Mouse (Mus musculus) liver, postnatal 0 days (tissue): ENCODE results near the gene Armt1. TPM values are rescaled to one million over a fixed set of nuclear protein-coding genes. Genes with fewer than 3 reads are reported as not detected.
A peak's percentile ranks its signal among the peaks of the same experiment; 100 is the strongest.

Source experiments
- ATAC-seq: fragments of 200-750 bp; cut with Nextera tagmentation; 2 replicates; pipeline ENCODE4 v1.8.0; 2017; ENCODE audit warnings: mild to moderate bottlenecking, moderate library complexity
- DNase-seq: peaks from one replicate; pipeline ENCODE4 v3.0.0-alpha.2; 2016
- H3K27ac ChIP-seq: fragments of 300-500 bp; sonication (generic); 2 replicates; pipeline ENCODE4 v1.5.1; 2014; ENCODE audit warnings: antibody characterized with exemption, moderate library complexity, mild to moderate bottlenecking, low read depth
- H3K27me3 ChIP-seq: fragments of 300-500 bp; sonication (generic); 2 replicates; pipeline ENCODE4 v1.6.1; 2014; ENCODE audit warnings: low read length, control low read depth, mixed read lengths; ENCODE audit not compliant: insufficient read depth
- H3K36me3 ChIP-seq: fragments of 300-500 bp; sonication (generic); replicated peaks from 2 replicates; pipeline ENCODE4 v1.6.1; 2014; ENCODE audit warnings: mild to moderate bottlenecking, control low read depth, low read length, moderate library complexity, mixed read lengths; ENCODE audit not compliant: insufficient read depth
- H3K4me1 ChIP-seq: fragments of 300-500 bp; sonication (generic); 2 replicates; pipeline ENCODE4 v1.6.1; 2014; ENCODE audit warnings: antibody characterized with exemption, mild to moderate bottlenecking, control low read depth; ENCODE audit not compliant: insufficient read depth
- H3K4me2 ChIP-seq: fragments of 300-500 bp; sonication (generic); 2 replicates; pipeline ENCODE4 v1.6.1; 2014; ENCODE audit warnings: low read depth, mild to moderate bottlenecking, low read length, moderate library complexity, mixed read lengths
- H3K4me3 ChIP-seq: fragments of 300-500 bp; sonication (generic); 2 replicates; pipeline ENCODE4 v1.5.1; 2014; ENCODE audit warnings: low read depth, low read length
- H3K9ac ChIP-seq: fragments of 300-500 bp; sonication (generic); replicated peaks from 2 replicates; pipeline ENCODE4 v1.6.1; 2014; ENCODE audit warnings: mild to moderate bottlenecking, moderate library complexity
- H3K9me3 ChIP-seq: fragments of 300-500 bp; sonication (generic); 2 replicates; pipeline ENCODE4 v1.6.1; 2016; ENCODE audit warnings: mild to moderate bottlenecking, control low read depth, low read length, mixed read lengths
- CTCF ChIP-seq: sonication (generic); IDR thresholded peaks from 2 replicates; pipeline ENCODE4 v1.5.1; 2016; ENCODE audit warnings: antibody characterized with exemption, low read depth
- EP300 ChIP-seq: IDR thresholded peaks from 2 replicates; pipeline ENCODE4 v1.6.1; 2016; ENCODE audit warnings: antibody characterized with exemption, low read depth, mild to moderate bottlenecking
- WGBS: fragments of 180-500 bp; shearing (Covaris S2); extraction: QIAGEN DNeasy Blood & Tissue Kit; methylation state at CpG from one replicate; pipeline ENCODE4 v1.1.7; 2014; ENCODE audit not compliant: insufficient replicate concordance; 5-methylcytosine and 5-hydroxymethylcytosine counted together
- polyA plus RNA-seq: library from polyadenylated mRNA; unstranded; fragments of >200 nt; fragmentation: Nextera tagmentation; extraction: Ambion mirVana; gene quantifications from 2 replicates; pipeline ENCODE4 v1.2.1, GENCODE M21; 2015

Gene Armt1
- 12.3 and 13.6 TPM in 2 replicates for polyA plus RNA-seq

GRCm38 (mm10) chr10:4432123-4432931 is at the start of gene Armt1, which contains the start of gene Rmnd1:
TSS of gene Armt1 (plus strand) at chr10:4432467.
TSS of gene Rmnd1 (minus strand) at chr10:4432388.
- H3K9ac ChIP-seq = peak within 1 kb of the TSS; percentile 86
- no peaks in the 10 kb centered on the region for H3K27me3 ChIP-seq
- peak within 1 kb of the TSS; percentile 68 for H3K4me3 ChIP-seq
- H3K36me3 ChIP-seq = 0 out of 2 replicates have a peak, but pooled peaks cover 11% of the 10 kb centered on the region
- TF ChIP-seq CTCF = no peak
- TF ChIP-seq EP300 = peak; percentile 77
- H3K9me3 ChIP-seq = no peaks in the 10 kb centered on the region
- H3K27ac ChIP-seq = peak within 1 kb of the TSS; percentile 96
- peak; percentile 96 for ATAC-seq
- whole genome bisulfite sequencing = under 1% methylated on average over 61 of the region's 75 CpGs
- H3K4me1 ChIP-seq = peaks cover 27% of the 10 kb centered on the region
- peak; percentile 99 for DNase-seq
- H3K4me2 ChIP-seq = peak within 1 kb of the TSS; percentile 90

GRCm38 (mm10) chr10:4384244-4384643 is 48.0 kb upstream of the Armt1 start:
- DNase-seq = no peak
- no peaks in the 10 kb centered on the region for H3K9me3 ChIP-seq
- WGBS = 87% methylated on average over 7 of the region's 7 CpGs
- no peak overlapping the region for H3K4me2 ChIP-seq
- TF ChIP-seq CTCF (no peak), EP300 (no peak)
- ATAC-seq = no peak
- no peak overlapping the region for H3K27ac ChIP-seq
- H3K27me3 ChIP-seq = no peaks in the 10 kb centered on the region
- H3K9ac ChIP-seq = no peak overlapping the region
- no peaks in the 10 kb centered on the region for H3K36me3 ChIP-seq
- peaks cover 22% of the 10 kb centered on the region; the same call in 1 of the 2 replicates for H3K4me1 ChIP-seq
- no peak overlapping the region for H3K4me3 ChIP-seq

GRCm38 (mm10) chr10:4386609-4387591 is 45.4 kb upstream of the Armt1 start:
- Histone ChIP-seq H3K27me3 (no peaks in the 10 kb centered on the region), H3K4me2 (peak overlapping the region; percentile 97), H3K4me1 (peaks cover 45% of the 10 kb centered on the region), H3K4me3 (peak overlapping the region; percentile 90), H3K9me3 (no peaks in the 10 kb centered on the region), H3K27ac (peak overlapping the region; percentile 98), H3K9ac (peak overlapping the region; percentile 93), H3K36me3 (no peaks in the 10 kb centered on the region)
- ATAC-seq = peak; percentile 94
- TF ChIP-seq CTCF = peak; percentile 23; the same call in 1 of the 2 replicates
- no peak for TF ChIP-seq EP300
- DNase-seq = peak; percentile 97
- under 1% methylated on average over 29 of the region's 133 CpGs for WGBS

- peak within 1 kb of the TSS; percentile 90 for H3K4me3 ChIP-seq
- peak within 1 kb of the TSS; percentile 98 for H3K27ac ChIP-seq
- H3K36me3 ChIP-seq = 0 out of 2 replicates have a peak, but pooled peaks cover 2% of the 10 kb centered on the region
- ATAC-seq (no peak), DNase-seq (peak; percentile 74)
- H3K9me3 ChIP-seq = no peaks in the 10 kb centered on the region
- H3K9ac ChIP-seq = peak within 1 kb of the TSS; percentile 93
- H3K27me3 ChIP-seq = no peaks in the 10 kb centered on the region
- under 1% methylated on average over 32 of the region's 87 CpGs for WGBS
- no peak for TF ChIP-seq CTCF
- no peak for TF ChIP-seq EP300
- H3K4me2 ChIP-seq = peak within 1 kb of the TSS; percentile 97
- H3K4me1 ChIP-seq = peaks cover 47% of the 10 kb centered on the region
Measured at GRCm38 (mm10) chr10:4387701-4388383, 44.4 kb upstream of the Armt1 start, which contains the start of gene Zbtb2. TSS of gene Zbtb2 (minus strand) at chr10:4388108.

GRCm38 (mm10) chr10:4388384-4388745 is 43.9 kb upstream of the Armt1 start:
- TF ChIP-seq EP300 (no peak), CTCF (no peak)
- no peaks in the 10 kb centered on the region for H3K27me3 ChIP-seq
- no peaks in the 10 kb centered on the region for H3K9me3 ChIP-seq
- peak overlapping the region; percentile 90 for H3K4me3 ChIP-seq
- DNase-seq (no peak), ATAC-seq (no peak)
- peaks cover 45% of the 10 kb centered on the region for H3K4me1 ChIP-seq
- H3K9ac ChIP-seq = peak overlapping the region; percentile 93
- WGBS = under 1% methylated on average over 19 of the region's 19 CpGs
- peak overlapping the region; percentile 97 for H3K4me2 ChIP-seq
- 0 out of 2 replicates have a peak, but pooled peaks cover 5% of the 10 kb centered on the region for H3K36me3 ChIP-seq
- peak overlapping the region; percentile 98 for H3K27ac ChIP-seq
